Mouse (Mus musculus) embryonic fibroblast, embryonic 13.5 days (primary cell): ENCODE measurements around the gene Gata5.

Experiments
- CTCF ChIP-seq: IDR thresholded peaks from 2 replicates; pipeline ENCODE4 v1.5.1; 2011; ENCODE audit warnings: mild to moderate bottlenecking, control low read depth, low read length, moderate library complexity, borderline replicate concordance; ENCODE audit not compliant: insufficient read depth
- POLR2A ChIP-seq: IDR thresholded peaks from 2 replicates; pipeline ENCODE4 v1.6.1; 2011; ENCODE audit warnings: low read depth, mild to moderate bottlenecking, control low read depth, low read length, moderate library complexity

DNA sequence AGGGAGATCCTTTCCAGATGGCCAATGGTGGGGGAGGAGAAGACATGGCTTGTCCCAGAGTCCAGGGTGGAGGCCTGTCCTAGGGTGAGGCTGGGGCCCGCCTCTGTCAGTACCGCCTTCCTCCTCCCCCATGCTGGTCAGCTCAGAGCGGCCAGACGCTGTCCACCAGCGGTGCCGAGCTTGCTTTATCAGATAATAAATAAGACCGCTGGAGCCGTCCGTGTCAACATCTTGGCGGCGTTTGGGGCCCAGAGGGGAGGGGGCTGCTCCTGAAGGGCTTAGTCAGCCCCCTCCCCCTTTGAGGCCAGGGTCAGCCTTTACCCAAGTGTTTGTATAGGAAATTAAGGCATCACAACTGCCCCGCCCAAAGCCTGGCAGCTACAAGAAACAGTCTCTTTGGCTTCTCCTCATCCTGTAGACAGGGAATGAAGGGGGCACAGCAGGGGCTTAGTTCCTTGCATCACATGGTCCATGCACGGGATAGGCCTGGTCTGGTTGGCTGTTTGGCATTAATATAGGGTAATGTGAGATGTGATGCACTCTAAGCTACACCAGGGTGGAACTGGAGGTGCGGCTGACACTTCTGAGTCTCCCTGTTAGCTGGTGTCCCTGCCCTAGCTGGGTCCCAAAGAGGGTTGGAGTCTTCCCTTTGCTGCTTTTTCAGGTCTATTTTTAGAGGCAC, 11.7 kb downstream of the Gata5 start:
- no peak for TF ChIP-seq POLR2A
- TF ChIP-seq CTCF = no peak
